Mouse (Mus musculus): ENCODE results near the gene Pdpr. TPM values are rescaled to one million over a fixed set of nuclear protein-coding genes. Genes with fewer than 3 reads are reported as not detected.
"Not testable (repeated sequence)": the region's sequence is repeated elsewhere in the genome, so short reads cannot be mapped to it uniquely, and the experiment has no call there.

Pdpr gene
- polyA plus RNA-seq, 1 experiment from 2014 or later, result 10.1 TPM

- Histone ChIP-seq H3K4me2 (replicated peaks) (peak overlapping the region; percentile 90), H3K9me3 (no peaks in the 10 kb centered on the region), H3K27ac (no peak overlapping the region), H3K9ac (no peak overlapping the region), H3K27me3 (replicated peaks) (no peaks in the 10 kb centered on the region), H3K36me3 (no peaks in the 10 kb centered on the region), H3K4me3 (replicated peaks) (no peak overlapping the region), H3K4me1 (replicated peaks) (peaks cover 21% of the 10 kb centered on the region)
- WGBS, result 57% methylated on average over 2 of the region's 2 CpGs
- no peak for ATAC-seq
These were observed 31.5 kb upstream of the Pdpr start for GRCm38 (mm10) chr8:111062893-111063292.

GRCm38 (mm10) chr8:111066308-111066707 lies 28.1 kb upstream of the Pdpr start:
- Histone ChIP-seq H3K36me3 (no peaks in the 10 kb centered on the region), H3K27me3 (replicated peaks) (no peaks in the 10 kb centered on the region)

GRCm38 (mm10) chr8:111067439-111067838 lies 27.0 kb upstream of the Pdpr start:
- H3K4me1 ChIP-seq (replicated peaks), result no peaks in the 10 kb centered on the region
- no peak overlapping the region for H3K9ac ChIP-seq
- 34% methylated on average over 10 of the region's 10 CpGs for WGBS
- no peak overlapping the region for H3K4me2 ChIP-seq (replicated peaks)
- no peak overlapping the region for H3K27ac ChIP-seq
- no peaks in the 10 kb centered on the region for H3K9me3 ChIP-seq
- H3K27me3 ChIP-seq (replicated peaks), result no peaks in the 10 kb centered on the region
- ATAC-seq, result no peak
- H3K36me3 ChIP-seq, result no peaks in the 10 kb centered on the region
- no peak overlapping the region for H3K4me3 ChIP-seq (replicated peaks)

More at GRCm38 (mm10) chr8:111066308-111066707, 28.1 kb upstream of the Pdpr start:
- ATAC-seq, result no peak
- no peaks in the 10 kb centered on the region for H3K9me3 ChIP-seq
- 61% methylated on average over 4 of the region's 4 CpGs for WGBS
- no peak overlapping the region for H3K27ac ChIP-seq
- peaks cover 1% of the 10 kb centered on the region for H3K4me1 ChIP-seq (replicated peaks)
- H3K4me3 ChIP-seq (replicated peaks), result no peak overlapping the region
- no peak overlapping the region for H3K9ac ChIP-seq
- no peak overlapping the region for H3K4me2 ChIP-seq (replicated peaks)

- not testable (repeated sequence) for H3K4me2 ChIP-seq (replicated peaks); H3K9ac ChIP-seq; H3K9me3 ChIP-seq; H3K4me3 ChIP-seq (replicated peaks); H3K27me3 ChIP-seq (replicated peaks); H3K36me3 ChIP-seq; ATAC-seq; H3K4me1 ChIP-seq (replicated peaks); H3K27ac ChIP-seq
- WGBS, result 92% methylated on average over 9 of the region's 9 CpGs
These were observed 25.8 kb upstream of the Pdpr start for GRCm38 (mm10) chr8:111068660-111069059.

DNA sequence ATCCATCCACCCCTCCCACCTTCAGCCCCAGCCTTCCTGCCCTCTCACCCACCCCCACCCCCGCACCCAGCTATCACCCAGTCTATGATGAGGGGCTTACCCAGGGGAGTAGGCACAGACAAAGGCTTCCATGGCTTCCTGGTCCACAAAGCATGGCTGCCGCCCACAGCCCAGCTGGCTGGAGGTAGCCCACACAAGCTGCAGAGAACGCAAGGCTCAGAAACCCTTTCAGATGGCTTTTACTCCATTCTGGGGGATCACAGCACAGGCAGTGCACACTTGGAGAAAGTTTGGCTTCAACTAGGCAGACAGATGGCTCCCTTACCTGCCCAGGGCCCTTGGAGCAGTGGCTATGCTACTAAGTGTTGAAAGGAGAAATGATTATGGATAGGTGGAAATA lies 18.5 kb upstream of the Pdpr start:
- Histone ChIP-seq H3K4me3 (replicated peaks) (no peak overlapping the region), H3K36me3 (no peaks in the 10 kb centered on the region), H3K27ac (no peak overlapping the region), H3K4me1 (replicated peaks) (0 out of 2 replicates have a peak, but pooled peaks cover 3% of the 10 kb centered on the region), H3K9me3 (no peaks in the 10 kb centered on the region), H3K4me2 (replicated peaks) (no peak overlapping the region), H3K9ac (no peak overlapping the region), H3K27me3 (replicated peaks) (no peaks in the 10 kb centered on the region)
- ATAC-seq, result no peak
- 77% methylated on average over 3 of the region's 3 CpGs for whole genome bisulfite sequencing

DNA sequence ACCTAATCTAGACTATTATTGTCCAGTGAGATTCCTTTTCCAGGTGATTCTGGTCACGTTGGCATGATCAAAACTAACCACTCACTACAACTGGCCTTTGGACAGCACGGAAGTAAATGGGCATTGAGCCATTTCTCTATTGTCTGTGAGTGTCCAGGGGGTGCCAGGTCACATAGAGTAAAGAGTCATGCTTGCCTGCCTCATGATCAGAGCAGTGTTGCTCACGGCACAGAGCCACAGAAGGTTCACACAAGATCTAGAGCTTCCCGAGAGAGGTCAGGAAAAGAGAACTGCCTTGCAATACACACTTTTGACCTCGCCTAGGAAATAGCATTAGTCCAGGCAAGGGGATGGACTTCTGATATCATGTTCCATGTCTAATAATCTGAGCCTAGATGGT lies 15.0 kb upstream of the Pdpr start:
- ATAC-seq, result no peak
- Histone ChIP-seq H3K4me1 (replicated peaks) (0 out of 2 replicates have a peak, but pooled peaks cover 3% of the 10 kb centered on the region), H3K36me3 (no peaks in the 10 kb centered on the region), H3K4me2 (replicated peaks) (no peak overlapping the region), H3K4me3 (replicated peaks) (no peak overlapping the region), H3K9ac (no peak overlapping the region), H3K27ac (no peak overlapping the region), H3K9me3 (no peaks in the 10 kb centered on the region), H3K27me3 (replicated peaks) (no peaks in the 10 kb centered on the region)
- WGBS, result 63% methylated on average over 5 of the region's 5 CpGs

GRCm38 (mm10) chr8:111079861-111080271 lies 14.6 kb upstream of the Pdpr start:
- H3K4me1 ChIP-seq (replicated peaks), result 0 out of 2 replicates have a peak, but pooled peaks cover 3% of the 10 kb centered on the region
- no peak overlapping the region for H3K27ac ChIP-seq
- H3K9me3 ChIP-seq, result no peaks in the 10 kb centered on the region
- peak; percentile 62 for ATAC-seq
- no peak overlapping the region for H3K4me2 ChIP-seq (replicated peaks)
- no peak overlapping the region for H3K4me3 ChIP-seq (replicated peaks)
- no peaks in the 10 kb centered on the region for H3K36me3 ChIP-seq
- H3K9ac ChIP-seq, result no peak overlapping the region
- 27% methylated on average over 6 of the region's 6 CpGs for WGBS
- no peaks in the 10 kb centered on the region for H3K27me3 ChIP-seq (replicated peaks)

- Histone ChIP-seq H3K4me3 (replicated peaks) (no peak overlapping the region), H3K9ac (no peak overlapping the region), H3K36me3 (no peaks in the 10 kb centered on the region), H3K9me3 (no peaks in the 10 kb centered on the region), H3K27me3 (replicated peaks) (no peaks in the 10 kb centered on the region), H3K27ac (no peak overlapping the region), H3K4me1 (replicated peaks) (0 out of 2 replicates have a peak, but pooled peaks cover 3% of the 10 kb centered on the region), H3K4me2 (replicated peaks) (no peak overlapping the region)
- 53% methylated on average over 12 of the region's 12 CpGs for WGBS
- ATAC-seq, result no peak
These were observed 12.7 kb upstream of the Pdpr start for GRCm38 (mm10) chr8:111081580-111082258.

DNA sequence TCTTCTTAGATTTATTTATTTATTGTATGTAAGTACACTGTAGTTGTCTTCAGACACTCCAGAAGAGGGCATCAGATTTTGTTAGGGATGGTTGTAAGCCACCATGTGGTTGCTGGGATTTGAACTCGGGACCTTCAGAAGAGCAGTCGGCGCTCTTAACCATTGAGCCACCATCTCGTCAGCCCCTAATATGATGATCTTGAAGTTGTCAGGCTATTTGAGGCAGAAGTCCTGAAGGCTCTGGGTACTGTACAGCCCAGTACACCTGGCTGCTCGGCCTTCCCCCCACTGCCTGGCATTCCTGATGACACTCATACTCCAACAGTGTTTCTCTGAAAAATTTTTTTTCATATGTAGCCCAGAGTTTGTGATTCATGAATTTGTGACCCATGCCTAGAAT lies 10.5 kb upstream of the Pdpr start:
- H3K4me1 ChIP-seq (replicated peaks); ATAC-seq; H3K4me3 ChIP-seq (replicated peaks); H3K27ac ChIP-seq; H3K4me2 ChIP-seq (replicated peaks); H3K9ac ChIP-seq; H3K9me3 ChIP-seq; H3K36me3 ChIP-seq; H3K27me3 ChIP-seq (replicated peaks): not testable (repeated sequence)
- 84% methylated on average over 5 of the region's 5 CpGs for WGBS

- no peak for ATAC-seq
- H3K36me3 ChIP-seq, result no peaks in the 10 kb centered on the region
These were observed 4.3 kb upstream of the Pdpr start for GRCm38 (mm10) chr8:111090126-111090525.

DNA sequence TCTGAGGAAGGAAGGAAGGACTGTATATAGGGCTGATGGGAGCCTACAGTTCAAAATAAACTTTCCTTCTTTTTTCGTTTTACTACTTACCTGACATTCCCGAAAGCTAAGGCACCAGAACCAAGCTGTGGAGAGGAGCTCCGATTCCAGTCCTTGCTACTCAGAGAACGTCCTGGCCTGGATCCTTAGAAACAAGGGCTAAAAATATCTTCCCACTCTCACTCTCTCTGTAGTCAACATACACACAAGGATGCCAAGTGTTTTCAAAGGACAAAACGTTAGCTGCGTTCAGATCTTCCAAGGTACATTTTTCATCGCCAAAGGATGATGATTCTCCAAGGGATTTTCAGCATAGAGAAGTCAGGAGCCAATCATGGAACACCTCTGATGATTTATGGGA lies 2.7 kb upstream of the Pdpr start:
- Histone ChIP-seq H3K36me3 (no peaks in the 10 kb centered on the region), H3K27me3 (replicated peaks) (no peaks in the 10 kb centered on the region), H3K4me2 (replicated peaks) (no peak overlapping the region), H3K4me3 (replicated peaks) (no peak overlapping the region), H3K9ac (no peak overlapping the region), H3K9me3 (no peaks in the 10 kb centered on the region), H3K4me1 (replicated peaks) (peaks cover 7% of the 10 kb centered on the region; the same call in 1 of the 2 replicates), H3K27ac (no peak overlapping the region)
- 80% methylated on average over 7 of the region's 7 CpGs for WGBS
- no peak for ATAC-seq

More at GRCm38 (mm10) chr8:111090126-111090525, 4.3 kb upstream of the Pdpr start:
- H3K4me2 ChIP-seq (replicated peaks), result no peak overlapping the region
- no peak overlapping the region for H3K27ac ChIP-seq
- H3K27me3 ChIP-seq (replicated peaks), result no peaks in the 10 kb centered on the region
- H3K4me3 ChIP-seq (replicated peaks), result no peak overlapping the region
- 1% methylated on average over 2 of the region's 2 CpGs for WGBS
- H3K4me1 ChIP-seq (replicated peaks), result 0 out of 2 replicates have a peak, but pooled peaks cover 2% of the 10 kb centered on the region
- H3K9me3 ChIP-seq, result no peaks in the 10 kb centered on the region
- H3K9ac ChIP-seq, result no peak overlapping the region

DNA sequence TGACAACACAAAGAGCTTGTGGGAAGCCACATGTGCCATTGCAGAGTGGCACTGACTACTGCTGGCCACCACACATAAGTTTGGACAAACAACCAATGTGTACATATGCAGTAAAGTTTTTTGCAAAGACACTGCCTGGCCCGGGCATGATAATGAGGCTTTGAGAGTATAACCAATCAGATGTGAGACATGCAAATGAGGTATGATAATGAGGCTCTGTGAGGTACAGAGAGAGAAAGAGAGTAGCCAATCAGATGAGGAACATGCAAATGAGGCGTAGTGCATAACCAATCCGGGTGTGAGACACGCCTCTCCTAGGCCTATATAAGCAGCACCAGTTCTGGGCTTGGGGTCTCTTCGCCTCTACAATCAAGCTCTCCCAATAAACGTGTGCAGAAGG lies 2.1 kb upstream of the Pdpr start, which contains the start of gene Clec18a:
Gene Clec18a, minus strand, starts transcription at position 101 of the 400 bp plus-strand sequence.
- H3K36me3 ChIP-seq; H3K4me2 ChIP-seq (replicated peaks); H3K27ac ChIP-seq; H3K27me3 ChIP-seq (replicated peaks); ATAC-seq; H3K9me3 ChIP-seq; H3K4me1 ChIP-seq (replicated peaks); H3K9ac ChIP-seq; H3K4me3 ChIP-seq (replicated peaks): not testable (repeated sequence)
- WGBS, result 95% methylated on average over 6 of the region's 6 CpGs

DNA sequence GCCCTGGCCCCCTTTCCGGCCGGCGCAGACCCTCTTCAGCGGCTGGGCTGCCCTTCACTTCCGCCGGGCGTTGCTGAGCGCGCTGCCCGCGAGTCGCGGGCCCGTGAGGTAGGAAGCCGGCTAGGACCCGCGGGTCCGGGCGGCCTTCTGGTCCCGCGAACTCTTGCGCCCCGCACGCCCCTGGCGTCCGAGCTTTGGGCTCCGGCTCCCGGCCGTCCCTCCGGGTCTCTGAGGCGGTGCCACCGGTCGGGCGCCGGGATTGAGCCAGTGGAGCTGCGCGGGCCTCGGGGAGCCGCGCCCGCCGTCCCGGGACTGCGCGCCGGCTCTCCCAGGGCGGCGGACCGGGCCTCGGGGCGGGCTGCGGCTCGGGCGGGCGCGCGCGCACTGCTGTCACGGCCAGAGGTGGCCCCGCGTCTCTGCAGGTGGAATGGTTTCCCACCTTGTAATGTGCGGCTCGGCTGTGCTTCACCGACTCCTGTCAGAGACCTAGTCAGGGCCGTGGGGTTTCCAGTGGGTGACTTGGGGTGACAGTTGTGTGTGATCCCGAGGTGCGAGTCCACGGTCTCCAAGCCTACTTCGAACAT lies 381 bp downstream of the Pdpr start:
- under 1% methylated on average over 58 of the region's 69 CpGs for WGBS
- H3K27me3 ChIP-seq (replicated peaks); H3K9me3 ChIP-seq; H3K36me3 ChIP-seq; H3K4me1 ChIP-seq (replicated peaks): not testable (repeated sequence)
- peak overlapping the region; percentile 74 for H3K4me2 ChIP-seq (replicated peaks)
- peak; percentile 78; the same call in 1 of the 2 replicates for ATAC-seq
- H3K4me3 ChIP-seq (replicated peaks), result peak overlapping the region; percentile 68
- peak overlapping the region; percentile 32; the same call in 1 of the 2 replicates for H3K27ac ChIP-seq
- peak overlapping the region; percentile 54 for H3K9ac ChIP-seq

All from intestine, embryonic 15.5 days (tissue).